Mouse (Mus musculus): Measurements from ENCODE around the gene Slc44a2. TPM values are rescaled to one million over a fixed set of nuclear protein-coding genes. Genes with fewer than 3 reads are reported as not detected.
A peak's percentile ranks its signal among the peaks of the same experiment; 100 is the strongest.

Slc44a2 gene
- total and polyA plus RNA-seq, 2 experiments from 2014 or later: 48.9 to 63.1 TPM

GRCm38 (mm10) chr9:21354796-21355195 lies 34.3 kb downstream of the Slc44a2 start:
- Histone ChIP-seq H3K36me3 (ENCODE audit: insufficient read depth) (peaks cover 43% of the 10 kb centered on the region), H3K4me2 (ENCODE audit: low read depth) (no peak overlapping the region), H3K27me3 (ENCODE audit: insufficient read depth, low read length) (no peaks in the 10 kb centered on the region), H3K27ac (ENCODE audit: low read depth, low read length) (no peak overlapping the region), H3K4me3 (ENCODE audit: low read depth, low read length) (no peak overlapping the region), H3K9me3 (ENCODE audit: low read length) (no peaks in the 10 kb centered on the region), H3K4me1 (ENCODE audit: insufficient read depth) (no peaks in the 10 kb centered on the region), H3K9ac (no peak overlapping the region)
- DNase-seq (no peak), ATAC-seq (no peak)
- TF ChIP-seq CTCF (IDR thresholded peaks at IDR 0.05; ENCODE audit: low read depth): no peak
- WGBS: 88% methylated on average over 6 of the region's 6 CpGs

GRCm38 (mm10) chr9:21356981-21357718 lies 36.7 kb downstream of the Slc44a2 start:
- DNase-seq (peak; percentile 83), ATAC-seq (peak; percentile 86)
- Histone ChIP-seq H3K27me3 (ENCODE audit: insufficient read depth, low read length) (no peaks in the 10 kb centered on the region), H3K4me2 (ENCODE audit: low read depth) (no peak overlapping the region), H3K9me3 (ENCODE audit: low read length) (no peaks in the 10 kb centered on the region), H3K4me1 (ENCODE audit: insufficient read depth) (no peaks in the 10 kb centered on the region), H3K9ac (no peak overlapping the region; the same call in 1 of the 2 replicates), H3K4me3 (ENCODE audit: low read depth, low read length) (no peak overlapping the region), H3K36me3 (ENCODE audit: insufficient read depth) (peaks cover 26% of the 10 kb centered on the region), H3K27ac (ENCODE audit: low read depth, low read length) (no peak overlapping the region)
- peak; percentile 76 for TF ChIP-seq CTCF (IDR thresholded peaks at IDR 0.05; ENCODE audit: low read depth)
- WGBS: 0% methylated on average over 1 of the region's 1 CpGs

GRCm38 (mm10) chr9:21366541-21367220 lies 46.2 kb downstream of the Slc44a2 start:
- Histone ChIP-seq H3K9ac (peak overlapping the region; percentile 47), H3K36me3 (ENCODE audit: insufficient read depth) (no peaks in the 10 kb centered on the region), H3K4me2 (ENCODE audit: low read depth) (peak overlapping the region; percentile 56), H3K9me3 (ENCODE audit: low read length) (no peaks in the 10 kb centered on the region), H3K4me3 (ENCODE audit: low read depth, low read length) (peak overlapping the region; percentile 36), H3K4me1 (ENCODE audit: insufficient read depth) (peaks cover 13% of the 10 kb centered on the region), H3K27me3 (ENCODE audit: insufficient read depth, low read length) (no peaks in the 10 kb centered on the region), H3K27ac (ENCODE audit: low read depth, low read length) (peak overlapping the region; percentile 86)
- TF ChIP-seq CTCF (IDR thresholded peaks at IDR 0.05; ENCODE audit: low read depth): peak; percentile 74
- 38% methylated on average over 14 of the region's 14 CpGs for WGBS
- peak; percentile 8; the same call in 1 of the 2 replicates for ATAC-seq
- peak; percentile 74 for DNase-seq

- DNase-seq: peak; percentile 100
- Histone ChIP-seq H3K4me1 (ENCODE audit: insufficient read depth) (peaks cover 13% of the 10 kb centered on the region), H3K36me3 (ENCODE audit: insufficient read depth) (no peaks in the 10 kb centered on the region), H3K4me3 (ENCODE audit: low read depth, low read length) (peak within 1 kb of the TSS; percentile 84), H3K27me3 (ENCODE audit: insufficient read depth, low read length) (no peaks in the 10 kb centered on the region), H3K4me2 (ENCODE audit: low read depth) (peak within 1 kb of the TSS; percentile 76), H3K9me3 (ENCODE audit: low read length) (no peaks in the 10 kb centered on the region), H3K27ac (ENCODE audit: low read depth, low read length) (peak within 1 kb of the TSS; percentile 97), H3K9ac (peak within 1 kb of the TSS; percentile 94)
- ATAC-seq: peak; percentile 92
- TF ChIP-seq CTCF (IDR thresholded peaks at IDR 0.05; ENCODE audit: low read depth): no peak
- WGBS: 3% methylated on average over 62 of the region's 66 CpGs
These were observed 47.0 kb downstream of the Slc44a2 start, which contains the start of gene Ilf3 for GRCm38 (mm10) chr9:21367357-21368111. Gene Ilf3, plus strand, starts transcription at chr9:21367871.

GRCm38 (mm10) chr9:21368131-21368584 lies 47.7 kb downstream of the Slc44a2 start:
- H3K4me3 ChIP-seq (ENCODE audit: low read depth, low read length): peak overlapping the region; percentile 84
- H3K4me2 ChIP-seq (ENCODE audit: low read depth): peak overlapping the region; percentile 76
- H3K36me3 ChIP-seq (ENCODE audit: insufficient read depth): no peaks in the 10 kb centered on the region; the same call in 1 of the 2 replicates
- no peaks in the 10 kb centered on the region for H3K27me3 ChIP-seq (ENCODE audit: insufficient read depth, low read length)
- WGBS: 5% methylated on average over 36 of the region's 38 CpGs
- peaks cover 13% of the 10 kb centered on the region for H3K4me1 ChIP-seq (ENCODE audit: insufficient read depth)
- peak overlapping the region; percentile 94 for H3K9ac ChIP-seq
- no peaks in the 10 kb centered on the region for H3K9me3 ChIP-seq (ENCODE audit: low read length)
- peak overlapping the region; percentile 97 for H3K27ac ChIP-seq (ENCODE audit: low read depth, low read length)
- peak; percentile 53 for ATAC-seq
- DNase-seq: peak; percentile 84
- TF ChIP-seq CTCF (IDR thresholded peaks at IDR 0.05; ENCODE audit: low read depth): no peak

GRCm38 (mm10) chr9:21369080-21369479 lies 48.6 kb downstream of the Slc44a2 start:
- Histone ChIP-seq H3K4me1 (ENCODE audit: insufficient read depth) (peaks cover 13% of the 10 kb centered on the region), H3K27me3 (ENCODE audit: insufficient read depth, low read length) (no peaks in the 10 kb centered on the region), H3K9me3 (ENCODE audit: low read length) (no peaks in the 10 kb centered on the region), H3K27ac (ENCODE audit: low read depth, low read length) (no peak overlapping the region), H3K4me2 (ENCODE audit: low read depth) (peak overlapping the region; percentile 76), H3K4me3 (ENCODE audit: low read depth, low read length) (peak overlapping the region; percentile 84), H3K9ac (peak overlapping the region; percentile 94; the same call in 1 of the 2 replicates), H3K36me3 (ENCODE audit: insufficient read depth) (no peaks in the 10 kb centered on the region; the same call in 1 of the 2 replicates)
- no peak for DNase-seq
- ATAC-seq: no peak
- TF ChIP-seq CTCF (IDR thresholded peaks at IDR 0.05; ENCODE audit: low read depth): no peak
- 50% methylated on average over 11 of the region's 11 CpGs for WGBS

Data from forebrain, postnatal 0 days (tissue).